Mouse (Mus musculus): ENCODE measurements around the gene Emp2. TPM values are rescaled to one million over a fixed set of nuclear protein-coding genes. Genes with fewer than 3 reads are reported as not detected.

Gene Emp2
- 35.2 and 48.4 TPM in 2 replicates for polyA plus RNA-seq (2015; fragmentation: Nextera tagmentation; extraction: Ambion mirVana)

- H3K4me3 ChIP-seq (replicated peaks), result peak within 1 kb of the TSS; percentile 63
- whole genome bisulfite sequencing, result under 1% methylated on average over 23 of the region's 40 CpGs
- no peaks in the 10 kb centered on the region for H3K36me3 ChIP-seq
- no peaks in the 10 kb centered on the region for H3K9me3 ChIP-seq
- H3K4me2 ChIP-seq, result peak within 1 kb of the TSS; percentile 88
- H3K9ac ChIP-seq, result peak within 1 kb of the TSS; percentile 39; the same call in 1 of the 2 replicates
- H3K27me3 ChIP-seq (replicated peaks), result no peaks in the 10 kb centered on the region
- peak; percentile 84 for ATAC-seq (ENCODE audit: insufficient read depth, low FRiP score, low read depth)
- peak within 1 kb of the TSS; percentile 40; the same call in 1 of the 2 replicates for H3K27ac ChIP-seq
- peaks cover 11% of the 10 kb centered on the region for H3K4me1 ChIP-seq
Measured at GRCm38 (mm10) chr16:10313646-10314088, at the start of gene Emp2. Emp2 (minus strand) TSS chr16:10313968.

- no peaks in the 10 kb centered on the region for H3K27me3 ChIP-seq (replicated peaks)
- H3K9me3 ChIP-seq, result no peaks in the 10 kb centered on the region
- WGBS, result 47% methylated on average over 1 of the region's 1 CpGs
- peaks cover 18% of the 10 kb centered on the region for H3K4me1 ChIP-seq
- H3K4me3 ChIP-seq (replicated peaks), result no peak overlapping the region
- no peak for ATAC-seq (ENCODE audit: insufficient read depth, low FRiP score, low read depth)
- H3K27ac ChIP-seq, result no peak overlapping the region
- H3K4me2 ChIP-seq, result no peak overlapping the region
- H3K9ac ChIP-seq, result no peak overlapping the region
- no peaks in the 10 kb centered on the region for H3K36me3 ChIP-seq
Measured at GRCm38 (mm10) chr16:10363061-10363460, 49.3 kb upstream of the Emp2 start.

- no peak overlapping the region for H3K4me3 ChIP-seq (replicated peaks)
- WGBS, result 87% methylated on average over 6 of the region's 6 CpGs
- H3K36me3 ChIP-seq, result no peaks in the 10 kb centered on the region
- H3K4me2 ChIP-seq, result no peak overlapping the region
- H3K27ac ChIP-seq, result no peak overlapping the region
- no peak for ATAC-seq (ENCODE audit: insufficient read depth, low FRiP score, low read depth)
- no peak overlapping the region for H3K9ac ChIP-seq
- no peaks in the 10 kb centered on the region for H3K27me3 ChIP-seq (replicated peaks)
- no peaks in the 10 kb centered on the region for H3K9me3 ChIP-seq
- peaks cover 13% of the 10 kb centered on the region for H3K4me1 ChIP-seq
Measured at GRCm38 (mm10) chr16:10359241-10359640, 45.5 kb upstream of the Emp2 start.

GRCm38 (mm10) chr16:10358010-10358934 is 44.5 kb upstream of the Emp2 start:
- H3K4me2 ChIP-seq, result peak overlapping the region; percentile 54
- H3K4me1 ChIP-seq, result peaks cover 13% of the 10 kb centered on the region
- peak; percentile 93 for ATAC-seq (ENCODE audit: insufficient read depth, low FRiP score, low read depth)
- 16% methylated on average over 29 of the region's 30 CpGs for WGBS
- H3K4me3 ChIP-seq (replicated peaks), result peak overlapping the region; percentile 23
- H3K9ac ChIP-seq, result no peak overlapping the region
- no peaks in the 10 kb centered on the region for H3K36me3 ChIP-seq
- peak overlapping the region; percentile 44; the same call in 1 of the 2 replicates for H3K27ac ChIP-seq
- no peaks in the 10 kb centered on the region for H3K9me3 ChIP-seq
- no peaks in the 10 kb centered on the region for H3K27me3 ChIP-seq (replicated peaks)

GRCm38 (mm10) chr16:10355004-10355403 is 41.2 kb upstream of the Emp2 start:
- no peak overlapping the region for H3K4me2 ChIP-seq
- H3K4me3 ChIP-seq (replicated peaks), result no peak overlapping the region
- no peak overlapping the region for H3K9ac ChIP-seq
- ATAC-seq (ENCODE audit: insufficient read depth, low FRiP score, low read depth), result no peak
- H3K27ac ChIP-seq, result peak overlapping the region; percentile 3; the same call in 1 of the 2 replicates
- H3K36me3 ChIP-seq, result no peaks in the 10 kb centered on the region
- H3K9me3 ChIP-seq, result no peaks in the 10 kb centered on the region
- H3K27me3 ChIP-seq (replicated peaks), result no peaks in the 10 kb centered on the region
- H3K4me1 ChIP-seq, result peaks cover 13% of the 10 kb centered on the region

GRCm38 (mm10) chr16:10351050-10351636 is 37.4 kb upstream of the Emp2 start:
- Histone ChIP-seq H3K4me1 (peaks cover 22% of the 10 kb centered on the region), H3K4me3 (replicated peaks) (no peak overlapping the region), H3K4me2 (no peak overlapping the region), H3K9me3 (no peaks in the 10 kb centered on the region), H3K27me3 (replicated peaks) (no peaks in the 10 kb centered on the region), H3K27ac (no peak overlapping the region), H3K9ac (no peak overlapping the region), H3K36me3 (no peaks in the 10 kb centered on the region)
- ATAC-seq (ENCODE audit: insufficient read depth, low FRiP score, low read depth), result no peak
- 52% methylated on average over 9 of the region's 9 CpGs for WGBS

- Histone ChIP-seq H3K4me3 (replicated peaks) (no peak overlapping the region), H3K4me2 (no peak overlapping the region), H3K27ac (peak overlapping the region; percentile 77), H3K27me3 (replicated peaks) (no peaks in the 10 kb centered on the region), H3K4me1 (peaks cover 16% of the 10 kb centered on the region), H3K36me3 (no peaks in the 10 kb centered on the region), H3K9ac (no peak overlapping the region), H3K9me3 (no peaks in the 10 kb centered on the region)
- ATAC-seq (ENCODE audit: insufficient read depth, low FRiP score, low read depth), result peak; percentile 87
- WGBS, result 56% methylated on average over 10 of the region's 10 CpGs
Measured at GRCm38 (mm10) chr16:10349876-10350275, 36.1 kb upstream of the Emp2 start.

GRCm38 (mm10) chr16:10349436-10349835 is 35.7 kb upstream of the Emp2 start:
- no peaks in the 10 kb centered on the region for H3K27me3 ChIP-seq (replicated peaks)
- H3K4me2 ChIP-seq, result no peak overlapping the region
- peak; percentile 16; the same call in 1 of the 2 replicates for ATAC-seq (ENCODE audit: insufficient read depth, low FRiP score, low read depth)
- no peak overlapping the region for H3K4me3 ChIP-seq (replicated peaks)
- H3K4me1 ChIP-seq, result peaks cover 16% of the 10 kb centered on the region
- H3K36me3 ChIP-seq, result no peaks in the 10 kb centered on the region
- no peak overlapping the region for H3K9ac ChIP-seq
- 40% methylated on average over 5 of the region's 5 CpGs for WGBS
- no peaks in the 10 kb centered on the region for H3K9me3 ChIP-seq
- H3K27ac ChIP-seq, result peak overlapping the region; percentile 77

GRCm38 (mm10) chr16:10347551-10347950 is 33.8 kb upstream of the Emp2 start:
- Histone ChIP-seq H3K9me3 (no peaks in the 10 kb centered on the region), H3K27me3 (replicated peaks) (no peaks in the 10 kb centered on the region), H3K9ac (no peak overlapping the region), H3K4me1 (peaks cover 16% of the 10 kb centered on the region), H3K27ac (peak overlapping the region; percentile 31; the same call in 1 of the 2 replicates), H3K4me2 (no peak overlapping the region), H3K36me3 (no peaks in the 10 kb centered on the region), H3K4me3 (replicated peaks) (no peak overlapping the region)
- 76% methylated on average over 7 of the region's 7 CpGs for WGBS
- peak; percentile 15; the same call in 1 of the 2 replicates for ATAC-seq (ENCODE audit: insufficient read depth, low FRiP score, low read depth)

GRCm38 (mm10) chr16:10341110-10341509 is 27.3 kb upstream of the Emp2 start:
- H3K36me3 ChIP-seq, result no peaks in the 10 kb centered on the region
- H3K4me2 ChIP-seq, result no peak overlapping the region
- H3K27me3 ChIP-seq (replicated peaks), result no peaks in the 10 kb centered on the region
- no peaks in the 10 kb centered on the region for H3K9me3 ChIP-seq
- ATAC-seq (ENCODE audit: insufficient read depth, low FRiP score, low read depth), result no peak
- no peak overlapping the region for H3K4me3 ChIP-seq (replicated peaks)
- no peak overlapping the region for H3K27ac ChIP-seq
- no peak overlapping the region for H3K9ac ChIP-seq
- WGBS, result 60% methylated on average over 4 of the region's 4 CpGs
- H3K4me1 ChIP-seq, result no peaks in the 10 kb centered on the region

- ATAC-seq (ENCODE audit: insufficient read depth, low FRiP score, low read depth), result no peak
- Histone ChIP-seq H3K4me1 (no peaks in the 10 kb centered on the region), H3K27ac (no peak overlapping the region), H3K36me3 (no peaks in the 10 kb centered on the region), H3K4me2 (no peak overlapping the region), H3K9ac (no peak overlapping the region), H3K4me3 (replicated peaks) (no peak overlapping the region), H3K27me3 (replicated peaks) (no peaks in the 10 kb centered on the region), H3K9me3 (no peaks in the 10 kb centered on the region)
- 88% methylated on average over 10 of the region's 10 CpGs for WGBS
Measured at GRCm38 (mm10) chr16:10339930-10340329, 26.2 kb upstream of the Emp2 start.

- no peak overlapping the region for H3K27ac ChIP-seq
- H3K4me1 ChIP-seq, result no peaks in the 10 kb centered on the region
- no peaks in the 10 kb centered on the region for H3K27me3 ChIP-seq (replicated peaks)
- no peaks in the 10 kb centered on the region for H3K9me3 ChIP-seq
- ATAC-seq (ENCODE audit: insufficient read depth, low FRiP score, low read depth), result no peak
- no peak overlapping the region for H3K4me3 ChIP-seq (replicated peaks)
- no peak overlapping the region for H3K9ac ChIP-seq
- no peaks in the 10 kb centered on the region for H3K36me3 ChIP-seq
- WGBS, result 83% methylated on average over 5 of the region's 5 CpGs
- no peak overlapping the region for H3K4me2 ChIP-seq
Measured at GRCm38 (mm10) chr16:10338601-10339000, 24.8 kb upstream of the Emp2 start.

All from stomach, embryonic 15.5 days (tissue).